Mouse (Mus musculus) forebrain, embryonic 13.5 days (tissue): ENCODE measurements around the gene Clip3. TPM values are rescaled to one million over a fixed set of nuclear protein-coding genes. Genes with fewer than 3 reads are reported as not detected.

ENCODE experiments used
- ATAC-seq: fragments of 200-750 bp; cut with Nextera tagmentation; 2 replicates; pipeline ENCODE4 v1.8.0; 2017
- H3K27ac ChIP-seq: fragments of 300-500 bp; sonication (generic); 2 replicates; pipeline ENCODE4 v1.5.1; 2015; ENCODE audit warnings: inconsistent platforms, mild to moderate bottlenecking, moderate library complexity
- H3K27me3 ChIP-seq: fragments of 300-500 bp; sonication (generic); 2 replicates; pipeline ENCODE4 v1.6.1; 2015; ENCODE audit warnings: mild to moderate bottlenecking, inconsistent platforms
- H3K36me3 ChIP-seq: fragments of 300-500 bp; sonication (generic); 2 replicates; pipeline ENCODE4 v1.6.1; 2015; ENCODE audit warnings: mild to moderate bottlenecking, inconsistent platforms; ENCODE audit not compliant: poor library complexity, severe bottlenecking
- H3K4me1 ChIP-seq: fragments of 300-500 bp; sonication (generic); 2 replicates; pipeline ENCODE4 v1.6.1; 2015; ENCODE audit warnings: inconsistent platforms
- H3K4me2 ChIP-seq: fragments of 300-500 bp; sonication (generic); 2 replicates; pipeline ENCODE4 v1.6.1; 2015; ENCODE audit warnings: inconsistent platforms, mild to moderate bottlenecking, moderate library complexity
- H3K4me3 ChIP-seq: fragments of 300-500 bp; sonication (generic); 2 replicates; pipeline ENCODE4 v1.5.1; 2015; ENCODE audit warnings: mild to moderate bottlenecking, inconsistent platforms
- H3K9ac ChIP-seq: fragments of 300-500 bp; sonication (generic); 2 replicates; pipeline ENCODE4 v1.6.1; 2015; ENCODE audit warnings: mild to moderate bottlenecking, inconsistent platforms
- H3K9me3 ChIP-seq: fragments of 300-500 bp; sonication (generic); replicated peaks from 2 replicates; pipeline ENCODE4 v1.6.1; 2016; ENCODE audit warnings: inconsistent platforms
- WGBS: fragments of 180-500 bp; shearing (Covaris S2); methylation state at CpG from one replicate; pipeline ENCODE4 v1.1.7; 2015; 5-methylcytosine and 5-hydroxymethylcytosine counted together
- polyA plus RNA-seq: library from polyadenylated mRNA; unstranded; fragments of >200 nt; fragmentation: Nextera tagmentation; extraction: Ambion mirVana; gene quantifications from 2 replicates; pipeline ENCODE4 v1.2.1, GENCODE M21; 2015

Clip3 gene
- polyA plus RNA-seq, 1 experiment from 2014 or later: 91.4 TPM

DNA sequence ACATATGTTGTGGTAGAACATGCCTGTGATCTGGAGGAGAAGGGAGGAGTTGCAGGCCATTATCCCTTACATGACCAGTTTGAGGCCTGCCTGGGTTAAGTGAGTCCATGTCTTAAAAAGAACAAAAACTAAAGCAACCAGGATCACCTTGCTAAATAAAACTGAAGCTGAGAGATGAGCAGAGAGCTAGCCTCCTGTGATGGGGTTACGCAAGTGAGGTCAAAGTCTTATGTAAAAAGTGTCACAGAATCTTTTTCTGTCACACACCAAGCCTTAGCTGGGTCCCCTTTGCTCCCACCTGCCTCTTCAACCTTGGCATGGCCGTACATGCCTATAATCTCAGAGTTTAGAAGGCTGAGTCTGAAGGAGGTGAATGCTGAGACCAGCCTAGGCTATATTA lies 29.4 kb downstream of the Clip3 start:
- no peaks in the 10 kb centered on the region for H3K27me3 ChIP-seq
- peak overlapping the region; percentile 83 for H3K4me3 ChIP-seq
- peak overlapping the region; percentile 92; the same call in 1 of the 2 replicates for H3K9ac ChIP-seq
- H3K9me3 ChIP-seq: no peaks in the 10 kb centered on the region; the same call in 1 of the 2 replicates
- peaks cover 19% of the 10 kb centered on the region for H3K4me1 ChIP-seq
- no peak overlapping the region for H3K27ac ChIP-seq
- ATAC-seq: no peak
- WGBS: 79% methylated on average over 2 of the region's 2 CpGs
- H3K36me3 ChIP-seq: no peaks in the 10 kb centered on the region
- H3K4me2 ChIP-seq: peak overlapping the region; percentile 86

DNA sequence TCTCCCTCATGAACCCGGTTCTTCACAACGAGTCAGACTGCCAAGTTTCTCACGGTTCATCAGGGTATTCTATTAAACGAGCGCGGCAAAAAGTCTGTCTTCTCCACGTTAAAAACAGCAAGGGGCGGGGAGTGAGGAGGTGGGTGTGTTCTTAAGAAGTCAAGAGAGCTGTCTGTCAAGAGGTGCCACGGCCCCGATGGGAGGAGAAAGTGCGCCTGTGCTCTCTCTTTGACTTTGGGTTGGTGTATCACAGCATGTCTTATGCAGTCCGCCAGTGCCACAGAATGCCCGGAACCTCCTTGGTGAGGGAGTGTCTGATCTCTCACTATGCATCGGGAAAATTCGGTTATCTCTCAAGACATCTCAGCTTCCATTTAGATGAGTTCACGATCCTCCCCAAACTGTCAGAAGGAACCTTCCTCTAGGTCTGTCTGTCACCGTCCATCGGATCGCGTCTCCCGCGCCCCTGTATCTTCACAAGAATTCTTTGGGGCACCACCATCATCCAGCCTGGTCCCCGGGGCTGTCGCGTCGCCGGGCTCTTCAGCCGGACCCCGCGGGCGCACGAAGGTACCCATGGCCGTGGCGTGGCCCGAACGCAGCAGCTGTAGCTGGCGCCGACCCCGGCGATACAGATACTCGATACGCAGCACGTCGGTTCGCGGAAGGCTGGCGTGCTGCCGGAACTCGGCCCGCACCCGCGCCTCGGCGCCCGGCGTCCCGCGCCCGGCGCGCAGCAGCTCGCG lies 30.2 kb downstream of the Clip3 start, which contains the start of gene E130208F15Rik:
TSS of gene E130208F15Rik (plus strand) at position 202 of the 746 bp plus-strand sequence.
- ATAC-seq: peak; percentile 69
- Histone ChIP-seq H3K4me2 (peak within 1 kb of the TSS; percentile 86), H3K9me3 (no peaks in the 10 kb centered on the region; the same call in 1 of the 2 replicates), H3K27me3 (no peaks in the 10 kb centered on the region), H3K36me3 (no peaks in the 10 kb centered on the region), H3K4me3 (peak within 1 kb of the TSS; percentile 83), H3K4me1 (peaks cover 19% of the 10 kb centered on the region), H3K27ac (peak within 1 kb of the TSS; percentile 73), H3K9ac (peak within 1 kb of the TSS; percentile 92)
- under 1% methylated on average over 63 of the region's 63 CpGs for WGBS

DNA sequence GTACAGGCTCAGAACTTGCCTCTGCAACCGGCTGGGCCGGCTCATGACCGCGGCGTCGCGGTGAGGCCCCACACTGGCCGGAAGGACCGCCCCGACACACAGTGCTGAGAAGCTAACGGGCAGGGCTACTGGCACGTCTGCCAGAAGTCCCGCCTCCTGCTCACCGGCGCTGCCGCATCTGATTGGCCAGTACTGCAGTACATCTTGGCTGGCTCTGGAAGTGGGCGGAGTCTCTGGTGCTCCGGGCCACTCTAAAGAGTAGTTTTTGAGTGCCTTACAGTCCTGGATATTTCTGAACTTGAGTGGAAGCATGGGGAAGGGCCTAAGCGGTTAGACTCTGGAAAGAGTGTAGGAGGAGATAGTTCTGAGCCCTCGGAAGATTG lies 30.7 kb downstream of the Clip3 start:
- Histone ChIP-seq H3K36me3 (no peaks in the 10 kb centered on the region), H3K4me1 (peaks cover 21% of the 10 kb centered on the region), H3K9ac (peak overlapping the region; percentile 92), H3K27me3 (0 out of 2 replicates have a peak, but pooled peaks cover 3% of the 10 kb centered on the region), H3K4me3 (peak overlapping the region; percentile 83), H3K27ac (peak overlapping the region; percentile 73), H3K4me2 (peak overlapping the region; percentile 86), H3K9me3 (no peaks in the 10 kb centered on the region; the same call in 1 of the 2 replicates)
- peak; percentile 100 for ATAC-seq
- 0% methylated on average over 20 of the region's 20 CpGs for WGBS

DNA sequence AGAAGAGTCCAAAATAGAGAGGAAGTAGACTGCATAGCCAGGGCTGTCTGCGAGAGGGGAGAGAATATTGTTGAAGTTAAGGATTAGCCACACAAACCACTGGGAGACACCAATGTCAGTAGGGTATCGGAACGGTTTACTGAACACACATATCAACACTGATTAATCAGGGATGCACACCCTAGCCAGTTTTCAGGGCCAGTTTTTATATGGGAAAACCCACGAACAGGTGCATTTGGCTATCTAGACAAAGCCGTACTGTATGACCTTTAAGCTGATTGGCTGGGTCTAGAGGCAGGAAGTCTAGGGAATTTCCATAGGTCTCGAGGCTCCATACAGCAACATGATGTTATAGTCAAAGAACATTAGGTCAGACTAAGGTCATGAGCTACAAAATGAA lies 31.3 kb downstream of the Clip3 start:
- Histone ChIP-seq H3K36me3 (no peaks in the 10 kb centered on the region), H3K9ac (peak overlapping the region; percentile 60), H3K9me3 (no peaks in the 10 kb centered on the region; the same call in 1 of the 2 replicates), H3K4me3 (peak overlapping the region; percentile 83), H3K27me3 (0 out of 2 replicates have a peak, but pooled peaks cover 3% of the 10 kb centered on the region), H3K4me1 (peaks cover 23% of the 10 kb centered on the region), H3K4me2 (peak overlapping the region; percentile 86), H3K27ac (peak overlapping the region; percentile 58; the same call in 1 of the 2 replicates)
- peak; percentile 3; the same call in 1 of the 2 replicates for ATAC-seq
- 38% methylated on average over 6 of the region's 6 CpGs for WGBS

DNA sequence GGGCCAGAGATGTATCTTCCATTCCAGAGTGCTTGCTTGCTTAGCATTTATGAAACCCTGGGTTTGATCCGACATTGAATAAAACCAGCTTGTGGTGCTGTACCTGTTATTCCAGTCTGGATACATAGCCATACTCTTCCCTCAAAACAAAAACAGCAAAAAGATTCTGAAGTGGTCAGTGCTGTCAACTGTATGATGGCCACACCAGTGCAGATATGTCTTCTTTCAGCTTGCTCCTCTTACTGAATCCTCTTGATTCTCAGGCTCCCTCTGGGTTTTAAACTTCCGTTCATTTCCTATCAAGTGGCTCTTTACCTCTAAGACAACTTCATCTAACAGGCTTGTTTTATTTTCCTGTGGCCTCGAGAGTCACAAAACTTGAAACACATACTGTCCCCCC lies 32.3 kb downstream of the Clip3 start, which contains the start of gene Sdhaf1:
TSS of gene Sdhaf1 (minus strand) at position 101 of the 400 bp plus-strand sequence.
- Histone ChIP-seq H3K4me1 (peaks cover 23% of the 10 kb centered on the region), H3K27me3 (0 out of 2 replicates have a peak, but pooled peaks cover 3% of the 10 kb centered on the region), H3K4me3 (peak within 1 kb of the TSS; percentile 83), H3K9ac (peak within 1 kb of the TSS; percentile 60), H3K4me2 (peak within 1 kb of the TSS; percentile 86), H3K27ac (peak within 1 kb of the TSS; percentile 58; the same call in 1 of the 2 replicates), H3K36me3 (no peaks in the 10 kb centered on the region), H3K9me3 (no peaks in the 10 kb centered on the region; the same call in 1 of the 2 replicates)
- no peak for ATAC-seq
- 81% methylated on average over 3 of the region's 3 CpGs for WGBS

DNA sequence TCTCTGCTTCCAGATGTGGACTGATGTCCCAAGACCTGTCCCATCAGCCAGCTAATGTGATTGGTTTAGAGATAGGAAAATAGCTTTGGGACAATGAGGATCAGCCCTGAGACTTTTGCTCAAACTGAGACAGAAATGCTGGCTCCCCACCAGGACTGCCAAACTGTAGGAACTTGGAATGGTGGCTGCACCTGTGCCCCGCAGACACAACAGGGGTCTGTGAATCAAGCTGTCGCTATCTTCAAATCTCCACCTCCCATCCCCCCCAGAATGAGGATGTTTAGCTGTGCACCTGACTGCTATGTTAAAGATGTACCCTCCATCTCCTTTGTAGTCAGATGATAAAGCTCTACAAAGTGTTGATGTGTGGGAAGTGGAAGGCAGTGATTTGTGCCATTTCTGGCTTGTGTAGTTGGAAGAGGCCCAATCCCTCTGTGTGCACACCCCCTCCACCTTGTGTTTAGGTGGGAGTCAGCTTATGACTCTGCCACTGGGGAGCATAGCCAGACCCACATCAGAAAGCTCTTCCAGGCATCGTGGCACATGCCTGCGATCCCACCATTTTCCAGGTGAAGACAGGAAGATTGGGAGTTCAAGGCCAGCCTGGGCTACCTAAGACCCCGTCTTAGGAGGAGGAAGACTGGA lies 32.9 kb downstream of the Clip3 start:
- WGBS: 87% methylated on average over 5 of the region's 5 CpGs
- Histone ChIP-seq H3K9ac (no peak overlapping the region), H3K4me2 (no peak overlapping the region), H3K27ac (no peak overlapping the region), H3K4me1 (peaks cover 23% of the 10 kb centered on the region), H3K27me3 (0 out of 2 replicates have a peak, but pooled peaks cover 5% of the 10 kb centered on the region), H3K4me3 (no peak overlapping the region), H3K36me3 (no peaks in the 10 kb centered on the region), H3K9me3 (no peaks in the 10 kb centered on the region; the same call in 1 of the 2 replicates)
- no peak for ATAC-seq

DNA sequence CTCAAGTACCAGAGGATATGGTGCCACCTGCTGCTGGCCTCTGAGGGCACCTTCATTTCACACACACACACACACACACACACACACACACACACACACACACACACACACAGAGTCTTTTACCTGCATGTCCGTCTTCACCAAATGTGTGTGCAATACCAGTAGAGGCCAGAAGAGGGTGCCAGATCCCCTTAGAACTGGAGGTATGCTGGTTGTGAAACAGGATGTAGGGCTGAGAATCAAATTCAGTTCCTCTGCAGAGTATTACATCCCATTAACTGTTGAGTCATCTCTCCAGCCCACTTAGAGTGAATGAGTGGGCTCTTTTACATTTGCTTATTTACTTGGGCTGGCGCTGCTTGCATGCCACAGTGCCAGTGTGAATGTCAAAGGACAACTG lies 33.8 kb downstream of the Clip3 start:
- Histone ChIP-seq H3K9ac (no peak overlapping the region), H3K4me2 (no peak overlapping the region), H3K27ac (no peak overlapping the region), H3K9me3 (no peaks in the 10 kb centered on the region; the same call in 1 of the 2 replicates), H3K4me1 (peaks cover 23% of the 10 kb centered on the region), H3K4me3 (no peak overlapping the region), H3K27me3 (peaks cover 5% of the 10 kb centered on the region; the same call in 1 of the 2 replicates), H3K36me3 (no peaks in the 10 kb centered on the region)
- ATAC-seq: no peak
- WGBS: 28% methylated on average over 2 of the region's 2 CpGs

DNA sequence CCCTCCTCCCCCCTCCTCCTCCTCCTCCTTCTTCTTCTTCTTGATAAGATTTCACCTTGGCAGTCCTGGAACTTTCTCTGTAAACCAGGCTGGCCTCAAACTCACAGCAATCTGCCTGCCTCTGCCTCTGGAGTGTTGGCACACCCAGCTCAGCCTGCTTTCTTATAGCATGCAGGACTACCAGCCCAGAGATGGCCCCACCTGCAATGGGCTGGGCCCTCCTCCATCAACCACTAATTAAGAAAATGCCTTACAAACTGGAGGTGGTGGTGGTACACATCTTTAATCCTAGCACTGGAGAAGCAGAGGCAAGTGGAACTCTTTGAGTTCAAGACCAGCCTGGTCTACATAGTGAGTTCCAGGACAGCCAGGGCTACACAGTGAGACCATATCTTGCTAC lies 34.9 kb downstream of the Clip3 start:
- Histone ChIP-seq H3K9me3 (no peaks in the 10 kb centered on the region; the same call in 1 of the 2 replicates), H3K27ac (no peak overlapping the region), H3K9ac (no peak overlapping the region), H3K4me3 (no peak overlapping the region), H3K27me3 (peaks cover 5% of the 10 kb centered on the region; the same call in 1 of the 2 replicates), H3K4me1 (peaks cover 16% of the 10 kb centered on the region), H3K36me3 (no peaks in the 10 kb centered on the region), H3K4me2 (no peak overlapping the region)
- ATAC-seq: no peak

DNA sequence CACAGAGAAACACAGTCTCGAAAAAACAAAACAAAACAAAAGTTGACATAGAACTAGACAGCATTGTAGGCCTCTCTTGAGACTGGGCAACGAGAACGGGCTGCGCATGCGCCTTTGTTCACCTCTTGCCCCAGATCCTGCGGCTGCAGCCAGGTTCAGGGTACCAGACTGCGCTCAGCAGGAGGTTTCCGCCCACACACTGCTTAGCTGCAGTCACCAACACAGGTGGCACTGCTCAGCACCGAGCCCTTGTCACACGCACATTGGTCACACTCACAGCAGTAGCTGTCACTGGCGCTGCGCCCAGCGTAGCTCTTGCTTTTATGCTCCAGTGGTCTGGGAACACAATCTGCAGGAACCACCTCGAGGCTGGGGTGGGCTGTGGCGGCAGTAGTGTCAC lies 35.6 kb downstream of the Clip3 start:
- Histone ChIP-seq H3K9me3 (no peaks in the 10 kb centered on the region; the same call in 1 of the 2 replicates), H3K27ac (no peak overlapping the region), H3K4me2 (no peak overlapping the region), H3K27me3 (peaks cover 5% of the 10 kb centered on the region; the same call in 1 of the 2 replicates), H3K9ac (no peak overlapping the region), H3K36me3 (no peaks in the 10 kb centered on the region), H3K4me1 (peaks cover 17% of the 10 kb centered on the region), H3K4me3 (no peak overlapping the region)
- 61% methylated on average over 15 of the region's 15 CpGs for WGBS
- ATAC-seq: no peak

DNA sequence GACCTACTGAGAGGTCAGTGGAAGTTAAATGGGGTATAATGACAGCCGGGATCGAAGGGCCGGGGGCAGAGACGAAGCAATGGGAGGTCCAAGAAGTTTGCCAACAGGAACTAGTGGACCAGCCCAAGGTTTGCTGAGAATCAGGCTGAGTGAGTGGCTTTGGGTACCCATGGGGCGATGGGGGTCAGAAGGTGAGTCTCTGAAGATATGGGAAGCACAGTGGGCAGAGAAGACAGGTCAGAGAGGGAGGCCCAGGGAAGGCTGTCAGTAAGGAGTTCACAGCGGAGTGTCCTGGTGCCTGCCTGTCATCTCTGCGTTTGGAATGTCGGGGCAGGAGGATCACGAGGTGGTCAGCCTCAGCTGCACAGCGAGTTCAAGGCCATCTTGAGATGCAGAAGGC lies 36.9 kb downstream of the Clip3 start:
- H3K9me3 ChIP-seq: no peaks in the 10 kb centered on the region; the same call in 1 of the 2 replicates
- H3K4me1 ChIP-seq: peaks cover 20% of the 10 kb centered on the region
- H3K36me3 ChIP-seq: no peaks in the 10 kb centered on the region
- ATAC-seq: no peak
- H3K4me3 ChIP-seq: no peak overlapping the region
- H3K27me3 ChIP-seq: peaks cover 5% of the 10 kb centered on the region; the same call in 1 of the 2 replicates
- no peak overlapping the region for H3K27ac ChIP-seq
- no peak overlapping the region for H3K9ac ChIP-seq
- no peak overlapping the region for H3K4me2 ChIP-seq
- 50% methylated on average over 10 of the region's 10 CpGs for WGBS

DNA sequence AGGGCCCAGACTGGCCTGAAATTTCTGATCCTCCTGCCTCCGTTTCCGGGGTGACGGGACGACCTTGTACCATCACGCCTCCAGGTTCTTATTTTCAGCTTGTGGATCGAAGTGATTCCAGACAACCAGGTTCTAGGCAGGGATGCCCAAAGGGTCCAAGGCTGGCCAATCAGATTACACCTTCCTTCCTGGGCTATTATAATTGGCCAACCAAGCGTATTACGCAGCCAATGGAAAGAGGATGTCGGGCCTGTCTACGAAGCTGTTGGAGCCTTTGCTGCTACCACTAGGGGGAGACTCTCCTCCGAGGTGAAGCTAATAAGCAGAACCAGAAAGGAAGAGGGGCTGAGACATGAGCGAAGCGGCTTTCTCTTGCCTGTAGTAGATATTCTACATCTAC lies 40.4 kb downstream of the Clip3 start:
- peak overlapping the region; percentile 21 for H3K4me3 ChIP-seq
- WGBS: 5% methylated on average over 13 of the region's 13 CpGs
- no peaks in the 10 kb centered on the region for H3K36me3 ChIP-seq
- peak overlapping the region; percentile 47 for H3K4me2 ChIP-seq
- H3K27ac ChIP-seq: no peak overlapping the region
- no peaks in the 10 kb centered on the region for H3K9me3 ChIP-seq
- ATAC-seq: peak; percentile 92
- H3K4me1 ChIP-seq: peaks cover 33% of the 10 kb centered on the region
- H3K9ac ChIP-seq: no peak overlapping the region
- H3K27me3 ChIP-seq: peaks cover 21% of the 10 kb centered on the region
